Mouse (Mus musculus) natural killer cell, adult 2 months (primary cell): ENCODE measurements around the gene H2afx.
"Not testable (repeated sequence)": the region's sequence is repeated elsewhere in the genome, so short reads cannot be mapped to it uniquely, and the experiment has no call there.

ENCODE experiments used
- DNase-seq, 2 experiments: peaks; one replicate each; pipeline ENCODE4 v3.0.0; 2022; ENCODE audit warnings: low spot score in 2 of 2

Gene H2afx

DNA sequence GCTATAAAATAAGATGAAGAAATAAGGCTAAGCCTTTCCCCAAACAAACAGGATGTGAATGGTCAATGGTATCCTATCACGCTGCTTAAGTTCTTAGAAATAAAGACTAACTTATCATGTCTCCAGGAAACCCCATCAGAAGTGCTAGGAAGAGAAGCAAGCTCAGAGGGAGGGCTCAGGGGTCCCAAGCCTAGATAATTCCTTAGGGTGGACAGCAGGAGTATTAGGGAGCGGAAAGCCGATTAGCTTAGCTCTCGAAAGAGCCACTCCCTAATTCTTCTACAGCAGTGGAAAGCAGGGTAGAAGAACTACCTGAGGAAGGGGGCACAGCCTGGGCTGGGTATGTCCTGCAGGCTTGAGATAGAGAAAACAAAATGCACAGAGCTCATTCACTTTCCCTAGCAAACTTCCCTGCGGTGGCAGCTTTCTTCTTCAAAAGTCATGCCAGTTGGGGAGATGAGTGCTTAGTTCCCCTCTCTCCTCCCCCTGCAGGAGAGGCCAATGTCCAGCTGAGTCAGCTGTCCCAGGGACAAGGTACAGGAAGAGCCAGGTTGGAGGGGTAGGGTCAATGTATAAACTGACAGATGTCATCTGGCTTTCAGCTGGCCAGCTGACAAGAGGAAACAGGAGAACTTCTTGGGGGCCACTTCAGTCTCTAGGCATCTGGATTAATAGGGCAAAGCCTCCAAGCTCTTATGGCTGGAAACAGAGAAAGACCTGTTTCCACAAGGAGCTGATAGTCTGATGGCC lies 16.2 kb upstream of the H2afx start:
- DNase-seq: no peak

DNA sequence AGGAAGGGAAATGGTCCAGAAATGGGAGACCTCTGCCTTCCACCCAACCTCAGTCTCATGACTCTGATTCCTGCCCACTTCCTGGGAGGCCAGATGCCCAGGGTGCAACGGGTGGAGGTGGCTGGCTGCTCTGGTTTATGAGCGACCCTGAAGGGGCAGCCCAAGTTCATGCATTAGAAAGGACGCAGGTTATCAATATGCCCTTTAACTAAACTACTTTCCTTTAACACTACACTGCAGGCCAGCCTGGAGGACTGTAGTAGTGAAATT lies 15.7 kb upstream of the H2afx start:
- no peak for DNase-seq

DNA sequence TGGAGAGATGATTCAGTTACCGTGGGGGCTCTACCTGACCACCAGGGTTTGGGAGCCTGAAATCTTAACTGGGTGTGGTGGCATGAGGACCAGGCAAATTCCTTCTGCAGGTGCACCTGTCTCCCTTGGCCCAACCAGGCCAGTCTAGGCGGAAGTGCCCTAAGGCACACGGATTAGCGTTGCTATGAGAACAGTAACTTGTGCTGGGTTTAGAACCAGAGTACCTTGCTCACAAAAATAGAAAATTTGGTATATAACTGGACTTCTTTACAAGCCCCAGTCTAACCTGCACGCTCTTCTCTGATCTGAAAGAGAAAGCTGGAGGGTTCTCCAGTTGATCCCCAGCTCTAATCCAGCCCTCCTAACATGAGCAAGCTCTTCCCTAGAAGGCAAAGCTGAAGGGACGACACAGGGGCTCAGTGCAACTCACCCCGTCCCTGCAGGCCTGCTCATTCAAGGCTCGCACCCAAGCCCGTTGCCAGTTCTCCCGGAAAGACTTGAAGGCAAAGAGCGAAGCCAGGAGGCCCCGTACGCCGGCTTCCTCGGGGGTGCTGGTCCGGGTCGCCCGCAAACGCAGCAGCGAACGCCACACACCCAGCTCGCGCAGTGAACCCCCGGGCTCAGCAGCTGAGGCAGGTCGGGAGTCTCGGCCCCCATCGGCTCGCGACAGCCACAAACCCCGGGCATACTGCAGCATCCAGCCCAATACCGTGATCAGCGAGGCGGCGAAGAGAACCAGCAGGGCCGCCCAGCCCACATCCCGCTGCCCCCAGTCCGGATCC lies 15.2 kb upstream of the H2afx start:
- peak in 1 of 2 experiments; percentile 22 for DNase-seq

DNA sequence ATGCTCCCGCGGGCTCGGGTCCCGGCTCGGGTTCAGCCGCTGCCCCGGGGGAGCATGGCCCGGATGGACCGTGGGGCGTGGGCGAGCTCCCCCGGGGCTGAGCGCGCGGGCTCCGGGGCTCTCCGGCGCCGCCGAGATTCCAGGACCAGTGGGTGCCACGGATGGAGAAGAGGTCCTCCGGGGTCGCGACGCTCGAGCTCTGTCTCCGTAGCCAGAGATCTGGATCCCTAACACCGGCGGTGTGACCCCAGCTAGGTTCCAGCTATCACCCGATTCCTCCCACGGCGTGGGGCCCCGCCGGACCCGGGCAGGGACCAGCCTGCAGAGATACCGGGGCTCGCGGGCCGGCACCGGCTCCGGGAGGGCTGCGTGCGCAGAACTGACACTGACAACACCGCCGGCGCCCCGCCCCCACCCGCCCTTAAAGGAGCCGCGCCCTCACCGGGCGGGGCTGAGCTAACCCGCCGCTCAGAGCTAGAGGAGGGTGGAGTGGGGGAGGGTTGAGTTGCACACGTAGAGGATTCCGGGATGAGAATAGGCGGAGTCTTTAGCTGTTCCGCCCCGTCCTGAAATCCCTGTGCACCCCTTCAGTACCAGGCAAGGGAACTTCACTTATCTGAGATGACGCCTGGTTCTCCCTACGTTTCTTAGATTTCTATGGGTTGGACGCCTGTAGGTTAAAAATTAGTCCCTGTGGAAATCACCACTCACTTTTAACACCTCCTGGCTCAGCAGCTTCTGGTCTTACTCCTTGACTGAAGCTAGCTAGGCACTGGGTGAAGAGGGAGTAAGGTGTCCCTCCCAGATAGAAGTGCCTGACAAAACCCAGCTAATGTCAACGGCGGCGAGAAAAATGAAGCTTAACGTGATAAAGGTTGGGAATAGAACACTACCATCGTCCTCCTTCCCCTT lies 14.4 kb upstream of the H2afx start, which contains the start of gene C2cd2l:
Gene C2cd2l (minus strand): TSS at position 399 of the 912 bp plus-strand sequence.
- DNase-seq: peak; percentile 46 to 61

DNA sequence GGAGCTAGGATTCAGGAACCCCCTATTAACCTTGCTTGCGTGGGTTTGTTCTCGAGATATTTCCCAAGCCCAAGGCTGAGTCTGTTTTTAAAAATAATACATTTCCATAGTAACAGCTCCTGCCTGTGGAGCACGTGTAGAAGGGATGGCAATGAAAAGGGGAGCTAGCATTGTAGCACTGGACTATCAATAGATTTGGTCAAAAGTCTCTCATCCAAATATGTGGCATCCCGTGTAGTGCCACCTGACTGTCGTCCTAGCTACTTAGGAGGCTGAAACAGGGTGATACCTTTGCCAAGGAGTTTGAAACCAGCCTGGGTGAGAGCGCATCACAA lies 13.7 kb upstream of the H2afx start:
- no peak for DNase-seq

DNA sequence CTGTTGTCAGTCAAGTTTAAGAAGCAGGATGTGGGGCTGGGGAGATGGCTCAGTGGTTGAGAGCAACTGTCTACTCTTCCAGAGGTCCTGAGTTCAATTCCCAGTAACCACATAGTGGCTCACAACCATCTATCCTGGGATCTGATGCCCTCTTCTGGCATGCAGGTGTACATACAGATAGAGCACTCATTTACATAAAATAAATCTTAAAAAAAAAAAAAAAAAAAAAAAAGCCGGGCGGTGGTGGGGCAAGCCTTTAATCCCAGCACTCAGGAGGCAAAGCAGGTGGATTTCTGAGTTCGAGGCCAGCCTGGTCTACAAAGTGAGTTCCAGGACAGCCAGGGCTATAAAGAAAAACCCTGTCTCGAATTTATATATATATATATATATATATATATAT lies 10.8 kb upstream of the H2afx start:
- not testable (repeated sequence) for DNase-seq

DNA sequence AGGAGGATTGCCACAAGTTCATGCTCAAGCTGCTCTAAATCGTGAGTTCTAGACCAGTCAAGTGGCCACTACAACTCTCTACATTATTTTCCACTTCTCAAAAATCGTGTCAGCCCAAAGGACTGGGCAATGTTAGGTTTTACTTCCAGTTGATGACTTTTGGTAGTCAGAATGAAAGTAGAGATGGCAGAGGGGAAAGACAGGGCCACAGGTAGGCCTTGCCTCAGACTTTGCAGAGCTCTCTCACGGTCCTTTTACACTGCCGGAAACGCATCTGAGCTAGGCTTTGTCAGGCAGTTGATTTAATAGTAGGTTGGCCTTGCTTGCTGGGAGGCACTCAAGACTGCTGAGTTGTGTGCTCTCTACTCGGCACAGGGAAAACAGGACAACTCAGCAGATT lies 10.3 kb upstream of the H2afx start:
- DNase-seq: no peak

DNA sequence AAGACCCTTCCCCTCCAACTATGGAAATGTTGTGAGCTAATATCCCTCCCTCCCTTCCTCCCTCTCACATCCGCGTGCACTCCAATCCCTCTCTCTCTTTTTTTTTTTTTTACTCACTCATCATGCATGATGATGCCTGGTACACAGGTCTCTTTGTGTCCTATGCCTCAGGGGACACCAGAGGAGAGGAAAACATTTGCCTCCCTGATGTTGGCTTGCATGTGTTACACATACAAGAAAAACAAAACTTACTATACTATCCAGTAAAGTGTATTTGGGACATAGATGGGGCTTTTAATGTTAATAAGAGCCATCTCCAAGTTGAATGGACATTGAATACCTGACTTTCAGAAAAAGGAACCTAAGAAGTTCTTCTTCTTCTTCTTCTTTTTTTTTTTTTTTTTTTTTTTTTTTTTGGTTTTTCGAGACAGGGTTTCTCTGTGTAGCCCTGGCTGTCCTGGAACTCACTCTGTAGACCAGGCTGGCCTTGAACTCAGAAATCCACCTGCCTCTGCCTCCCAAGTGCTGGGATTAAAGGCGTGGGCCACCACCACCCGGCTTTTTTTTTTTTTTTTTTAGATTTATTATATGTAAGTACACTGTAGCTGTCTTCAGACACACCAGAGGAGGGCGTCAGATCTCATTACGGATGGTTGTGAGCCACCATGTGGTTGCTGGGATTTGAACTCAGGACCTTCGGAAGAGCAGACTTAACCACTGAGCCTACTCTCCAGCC lies 9.3 kb upstream of the H2afx start:
- not testable (repeated sequence) for DNase-seq

DNA sequence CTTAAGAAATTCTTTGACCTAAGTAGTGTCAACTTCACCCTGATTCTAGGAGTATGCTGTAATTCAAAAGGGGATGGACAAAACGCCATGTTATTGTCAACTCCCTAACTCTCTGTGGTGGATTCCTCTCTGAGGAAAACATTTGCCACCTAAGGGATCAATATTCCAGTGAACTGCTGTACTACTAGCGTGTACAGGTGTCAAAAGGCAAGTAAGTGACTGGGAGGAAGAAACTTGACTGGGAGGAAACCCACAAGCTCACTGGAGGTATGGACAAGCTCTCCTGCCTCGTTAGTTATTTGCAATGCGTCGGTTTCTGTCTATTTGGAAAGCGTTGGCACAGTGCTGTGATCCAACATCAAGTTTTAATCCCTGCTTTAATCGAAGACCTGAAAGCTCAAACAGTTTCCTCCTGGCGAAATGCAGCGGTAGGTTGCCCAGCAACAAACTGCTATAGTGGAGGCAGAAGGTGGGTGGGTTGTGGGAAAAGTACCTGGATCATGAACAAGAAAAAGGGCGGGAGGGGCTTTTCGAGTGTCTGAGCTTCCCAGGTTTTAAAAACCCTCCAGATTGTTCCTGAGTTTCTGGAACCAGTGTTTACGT lies 8.6 kb upstream of the H2afx start, which contains the start of gene Dpagt1:
Gene Dpagt1 (plus strand): TSS at position 252 of the 603 bp plus-strand sequence.
- no peak for DNase-seq

DNA sequence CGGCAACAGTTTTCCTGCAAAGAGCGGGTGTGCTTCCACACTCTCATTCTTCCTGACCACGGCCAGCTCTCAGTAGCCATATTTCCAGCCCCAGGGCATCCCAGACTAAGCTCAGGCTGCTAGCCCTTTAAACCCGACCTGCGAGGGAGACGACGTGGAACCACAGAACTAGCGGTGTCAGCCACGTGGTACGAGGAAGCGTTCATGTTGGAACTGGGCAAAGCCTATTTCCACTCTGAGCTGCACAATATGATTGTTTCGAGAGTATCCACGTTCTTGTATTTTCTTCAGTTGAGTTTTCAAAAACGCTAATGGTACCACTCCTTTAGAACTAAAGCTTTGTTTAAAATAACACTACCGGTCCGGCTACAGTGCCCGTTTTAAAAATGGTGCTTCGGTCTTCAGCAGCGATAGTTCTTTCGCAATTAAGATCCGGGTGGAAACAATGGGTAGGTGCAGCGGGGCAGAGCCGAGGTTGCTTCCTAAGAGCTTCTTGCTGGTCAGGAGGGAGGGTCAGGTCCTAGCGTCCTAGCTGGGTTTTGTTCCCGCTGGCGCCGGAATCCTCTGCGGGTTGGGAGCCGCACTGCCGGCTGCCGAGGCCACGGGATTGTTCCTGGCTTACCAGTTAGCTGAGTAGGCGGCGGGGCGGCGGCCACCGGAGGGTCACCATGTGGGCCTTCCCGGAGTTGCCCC lies 8.0 kb upstream of the H2afx start:
- peak; percentile 72 to 79 for DNase-seq

DNA sequence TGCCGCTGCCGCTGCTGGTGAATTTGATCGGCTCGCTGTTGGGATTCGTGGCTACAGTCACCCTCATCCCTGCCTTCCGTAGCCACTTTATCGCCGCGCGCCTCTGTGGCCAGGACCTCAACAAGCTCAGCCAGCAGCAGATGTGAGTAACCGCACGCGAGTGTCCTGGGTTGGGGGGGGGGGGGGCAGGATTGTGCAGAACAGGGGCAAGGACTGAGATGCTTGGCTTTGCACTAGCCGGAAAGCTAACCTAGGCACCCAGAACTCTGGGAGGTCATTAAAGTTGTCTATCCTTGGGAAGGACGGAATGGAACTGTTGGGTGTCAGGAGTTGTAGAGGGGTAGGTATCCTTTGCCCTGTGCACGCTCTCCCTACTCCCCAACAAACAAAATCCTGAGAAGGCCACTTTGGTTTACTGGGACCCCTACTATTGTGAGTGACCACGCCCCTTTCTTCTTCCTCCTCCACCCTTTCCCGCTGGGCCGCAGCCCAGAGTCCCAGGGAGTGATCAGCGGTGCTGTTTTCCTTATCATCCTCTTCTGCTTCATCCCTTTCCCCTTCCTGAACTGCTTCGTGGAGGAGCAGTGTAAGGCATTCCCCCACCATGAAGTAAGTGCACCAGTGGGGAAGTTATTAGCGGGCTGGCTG lies 7.3 kb upstream of the H2afx start:
- DNase-seq: no peak

DNA sequence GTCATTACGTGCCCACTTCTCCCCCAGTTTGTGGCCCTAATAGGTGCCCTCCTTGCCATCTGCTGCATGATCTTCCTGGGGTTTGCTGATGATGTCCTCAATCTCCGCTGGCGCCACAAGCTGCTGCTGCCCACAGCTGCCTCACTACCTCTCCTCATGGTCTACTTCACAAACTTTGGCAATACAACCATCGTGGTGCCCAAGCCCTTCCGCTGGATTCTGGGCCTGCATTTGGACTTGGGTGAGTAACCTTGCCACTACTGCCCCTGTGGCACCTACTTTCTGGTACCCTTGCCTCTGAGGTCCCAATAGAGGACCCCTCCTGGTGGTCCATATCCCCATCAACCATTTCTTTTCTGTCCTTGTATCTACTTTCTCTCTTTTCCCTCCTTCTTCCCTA lies 6.6 kb upstream of the H2afx start:
- no peak for DNase-seq

DNA sequence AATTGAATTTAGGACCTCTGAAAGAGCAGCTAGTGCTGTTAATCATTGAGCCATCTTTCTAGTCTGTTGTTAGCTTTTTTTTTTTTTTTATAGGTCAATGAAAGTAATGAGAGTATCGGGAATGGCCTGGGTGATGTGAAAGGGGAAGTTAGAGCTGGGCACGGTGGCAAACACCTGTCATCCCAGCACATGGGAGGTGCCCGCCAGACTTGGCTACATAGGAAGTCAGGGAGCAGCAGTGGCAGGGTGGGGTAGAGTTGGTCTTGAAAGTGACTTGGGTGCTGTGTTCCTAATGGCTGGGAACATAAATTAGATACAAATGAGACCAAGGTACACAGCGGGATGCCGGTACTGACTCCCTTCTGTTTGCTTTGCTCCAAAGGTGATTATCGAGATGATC lies 3.8 kb upstream of the H2afx start:
- DNase-seq: no peak

DNA sequence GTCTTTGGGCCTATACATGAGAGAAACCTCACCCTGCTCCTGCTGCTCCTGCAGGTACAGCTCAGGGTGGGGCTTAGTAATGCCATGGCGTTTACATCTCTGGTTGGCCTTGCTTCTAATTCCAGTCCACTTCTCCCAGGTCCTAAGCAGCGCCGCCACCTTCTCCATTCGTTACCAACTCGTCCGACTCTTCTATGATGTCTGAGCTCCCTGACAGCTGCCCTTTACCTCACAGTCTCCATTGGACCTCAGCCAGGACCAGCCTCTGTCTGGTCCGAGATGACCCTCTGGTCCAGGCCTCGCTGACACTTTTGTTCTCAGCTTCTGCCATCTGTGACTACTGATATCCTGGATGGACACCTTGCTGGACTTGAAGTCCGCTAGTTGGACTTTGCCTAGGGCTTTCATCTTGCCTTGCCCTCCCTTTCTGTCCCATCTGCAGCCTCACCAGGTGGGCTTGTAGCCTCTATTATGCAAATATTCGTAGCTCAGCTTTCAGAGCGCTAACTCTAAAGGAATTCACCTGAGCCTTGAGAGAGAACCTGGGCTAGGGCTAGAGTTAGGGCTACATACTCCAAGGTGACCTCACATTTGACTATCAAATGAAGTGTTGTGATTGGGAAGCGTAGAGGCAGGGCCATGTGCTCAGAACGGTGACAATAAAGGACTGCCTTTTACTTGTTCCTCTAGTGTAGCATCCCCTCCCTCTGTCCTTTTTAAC lies 1.4 kb upstream of the H2afx start:
- no peak for DNase-seq

DNA sequence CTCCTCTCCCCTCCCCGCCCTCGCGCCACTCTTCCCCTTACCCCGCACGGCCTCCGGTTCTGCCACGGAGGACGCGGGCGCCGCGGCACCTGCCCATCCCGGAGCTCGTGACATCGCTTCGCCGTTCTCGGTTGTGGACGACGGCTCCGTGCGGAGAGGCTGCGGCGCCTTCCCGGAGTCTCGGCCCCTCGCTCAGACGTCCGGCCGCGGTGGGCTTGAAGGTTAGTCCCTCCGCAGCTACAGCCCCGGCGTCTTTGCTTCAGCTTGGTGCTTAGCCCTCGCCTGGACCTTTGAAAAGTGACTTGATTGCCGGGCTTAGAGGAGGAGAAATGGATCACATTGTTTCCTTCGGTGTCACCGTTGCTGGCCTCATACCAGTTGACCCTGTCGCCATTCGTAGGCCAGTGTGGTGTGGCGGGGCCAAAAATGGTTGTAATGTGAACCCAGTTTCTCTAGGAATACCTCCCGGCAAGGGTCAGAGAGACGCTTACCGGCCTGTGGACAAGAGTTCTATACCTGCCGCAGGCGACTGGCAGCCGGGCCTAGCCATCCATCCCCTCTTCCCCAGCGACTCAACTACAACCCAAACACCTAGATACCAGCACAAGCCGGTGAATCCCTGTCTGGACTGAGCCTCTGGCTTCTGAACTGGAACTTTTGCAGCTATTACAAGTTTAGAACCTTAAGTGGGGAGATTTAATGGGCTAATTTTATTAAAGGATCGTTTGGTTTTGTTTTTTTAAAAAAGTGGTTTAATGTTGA lies 1.0 kb downstream of the H2afx start:
- DNase-seq: peak in 1 of 2 experiments; percentile 11

DNA sequence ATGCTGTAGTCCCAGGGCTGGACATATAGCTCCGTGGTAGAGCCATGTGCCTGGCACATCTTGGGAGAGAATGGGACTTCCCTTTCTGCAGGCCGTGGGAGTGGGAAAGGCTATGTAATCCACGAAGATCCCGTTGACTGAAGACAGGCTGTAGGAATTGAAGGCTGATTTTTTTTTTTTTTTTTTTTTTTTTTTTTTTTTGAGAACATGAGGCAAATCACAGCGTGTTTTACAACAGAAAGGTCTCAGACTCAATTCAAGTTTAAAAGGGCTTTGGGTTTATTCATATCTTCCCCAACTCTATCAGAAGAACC lies 1.6 kb downstream of the H2afx start:
- no peak for DNase-seq

DNA sequence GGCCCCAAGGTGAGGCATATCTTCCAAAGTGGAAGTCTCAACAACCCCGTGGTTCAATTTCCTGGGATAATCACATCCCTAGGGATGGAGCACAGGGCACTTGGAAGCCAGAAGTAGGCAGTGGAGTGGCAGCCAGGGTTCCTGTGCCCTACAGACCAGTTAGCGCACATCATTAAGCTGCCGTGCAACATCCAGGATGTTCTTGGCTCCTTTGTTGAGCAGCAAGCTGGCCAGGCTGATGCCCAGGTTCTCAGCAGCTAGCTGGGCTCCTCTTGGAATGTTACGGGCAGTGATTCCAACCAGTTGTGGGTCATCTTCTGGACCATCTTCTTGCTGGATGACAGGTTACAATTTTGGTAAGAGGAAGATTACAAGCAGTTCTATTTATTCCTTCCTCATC lies 2.0 kb downstream of the H2afx start:
- DNase-seq: not testable (repeated sequence)

DNA sequence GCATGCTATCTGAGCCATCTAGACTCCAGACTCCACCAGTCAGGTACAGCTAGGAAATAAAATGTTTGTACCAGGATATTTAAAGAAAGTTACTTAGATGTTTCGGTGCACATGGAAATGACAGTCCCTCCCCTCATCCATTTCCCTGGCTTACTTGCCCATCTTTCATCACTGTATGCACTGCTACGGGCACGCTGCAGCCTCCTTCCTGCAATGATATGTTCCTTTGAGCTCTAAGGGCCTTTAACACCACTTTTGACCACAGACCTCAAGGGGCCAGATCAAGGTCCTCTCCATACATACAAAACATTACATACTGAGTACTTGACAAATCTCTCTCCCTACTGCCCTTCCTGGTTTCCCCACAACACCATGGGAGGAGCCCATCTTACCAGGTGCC lies 2.5 kb downstream of the H2afx start:
- no peak for DNase-seq
